Mouse (Mus musculus) ES-E14 (cell line): Measurements from ENCODE around the gene Ephx4. TPM values are rescaled to one million over a fixed set of nuclear protein-coding genes. Genes with fewer than 3 reads are reported as not detected.

ENCODE experiments used
- DNase-seq: peaks from one replicate; pipeline ENCODE4 v3.0.0-alpha.2; 2013; ENCODE audit warnings: low read depth, low spot score
- H3K27ac ChIP-seq: 2 replicates; pipeline ENCODE4 v1.5.1; 2012; ENCODE audit warnings: low read depth, mild to moderate bottlenecking, low read length, moderate library complexity, mixed read lengths; ENCODE audit not compliant: poor library complexity, insufficient read depth, severe bottlenecking
- H3K36me3 ChIP-seq: 2 replicates; pipeline ENCODE4 v1.6.1; 2012; ENCODE audit warnings: mild to moderate bottlenecking, low read length, moderate library complexity, mixed read lengths; ENCODE audit not compliant: control insufficient read depth, poor library complexity, insufficient read depth, severe bottlenecking
- H3K4me1 ChIP-seq, 2 experiments: fragments of 150-350 bp in 1 of 2; sonication (generic) in 1 of 2; 2 replicates each; pipeline ENCODE4 v1.6.1; 2012; ENCODE audit warnings: low read length in 2 of 2, mild to moderate bottlenecking in 1 of 2, mixed read lengths in 1 of 2; ENCODE audit not compliant: control insufficient read depth in 2 of 2, insufficient read depth in 2 of 2, poor library complexity in 1 of 2
- H3K4me3 ChIP-seq, 2 experiments: fragments of 150-350 bp in 1 of 2; sonication (generic) in 1 of 2; 2 replicates each; pipeline ENCODE4 v1.5.1; 2012; ENCODE audit warnings: low read length in 2 of 2, low read depth in 1 of 2, mild to moderate bottlenecking in 1 of 2, mixed read lengths in 1 of 2; ENCODE audit not compliant: insufficient read depth in 1 of 2, poor library complexity in 1 of 2, severe bottlenecking in 1 of 2
- H3K9ac ChIP-seq: 2 replicates; pipeline ENCODE4 v1.6.1; 2012; ENCODE audit warnings: low read depth, mild to moderate bottlenecking, low read length, mixed read lengths; ENCODE audit not compliant: poor library complexity, insufficient read depth, severe bottlenecking
- H3K9me3 ChIP-seq: fragments of 150-350 bp; sonication (generic); 2 replicates; pipeline ENCODE4 v1.6.1; 2012; ENCODE audit warnings: low read depth, mild to moderate bottlenecking, low read length; ENCODE audit not compliant: control insufficient read depth, insufficient read depth
- CHD2 ChIP-seq: IDR thresholded peaks from 2 replicates; pipeline ENCODE4 v1.6.1; 2014; ENCODE audit warnings: mild to moderate bottlenecking, low read depth, low read length, inconsistent platforms
- HCFC1 ChIP-seq: IDR thresholded peaks from 2 replicates; pipeline ENCODE4 v1.6.1; 2012; ENCODE audit warnings: low read length, inconsistent platforms, borderline replicate concordance; ENCODE audit not compliant: insufficient read depth
- MAFK ChIP-seq: IDR thresholded peaks from 2 replicates; pipeline ENCODE4 v1.6.1; 2014; ENCODE audit warnings: mild to moderate bottlenecking, low read depth, low read length, inconsistent platforms; ENCODE audit not compliant: insufficient read depth
- ZC3H11A ChIP-seq: IDR thresholded peaks from 2 replicates; pipeline ENCODE4 v1.6.1; 2012; ENCODE audit warnings: low read depth, mild to moderate bottlenecking, inconsistent platforms, low read length, borderline replicate concordance
- ZNF384 ChIP-seq: IDR thresholded peaks from 2 replicates; pipeline ENCODE4 v1.6.1; 2012; ENCODE audit warnings: low read depth, low read length, inconsistent platforms
- in situ Hi-C, 2 experiments: fragments of 600-800 bp; cut with MboI; formaldehyde crosslinking; loops; one replicate each; pipeline ENCODE4 v1.15.1; 2025; ENCODE audit warnings: low sequenced_read_pairs in 2 of 2, inconsistent platforms in 1 of 2; ENCODE audit not compliant: unreplicated experiment in 2 of 2
- total RNA-seq: library from RNA; depleted of rRNA; stranded (reverse); fragments of 300-350 nt; gene quantifications from 2 replicates; pipeline ENCODE4 v1.2.3, GENCODE M21; 2012

Ephx4 gene
- total RNA-seq, 1 experiment: 1.1 TPM

- peaks cover 0 to 2% of the 10 kb centered on the region in 2 experiments; a peak in 1 of 4 replicates for H3K4me1 ChIP-seq
- in situ Hi-C loops: no loop called here
- no peak overlapping the region for H3K9ac ChIP-seq
- no peak for DNase-seq
- no peaks in the 10 kb centered on the region for H3K9me3 ChIP-seq
- no peak overlapping the region for H3K27ac ChIP-seq
- no peaks in the 10 kb centered on the region for H3K36me3 ChIP-seq
- TF ChIP-seq HCFC1 (no peak), ZC3H11A (no peak), ZNF384 (no peak), MAFK (no peak), CHD2 (no peak)
- H3K4me3 ChIP-seq: no peak overlapping the region
These were observed 2.8 kb downstream of the Ephx4 start for GRCm38 (mm10) chr5:107405361-107405760.

GRCm38 (mm10) chr5:107410305-107410704 lies 7.8 kb downstream of the Ephx4 start:
- Histone ChIP-seq H3K9ac (no peak overlapping the region), H3K4me1 (no peaks in the 10 kb centered on the region), H3K9me3 (no peaks in the 10 kb centered on the region), H3K27ac (no peak overlapping the region), H3K4me3 (no peak overlapping the region), H3K36me3 (no peaks in the 10 kb centered on the region)
- no peak for DNase-seq
- no peak for TF ChIP-seq CHD2
- TF ChIP-seq ZNF384: no peak
- TF ChIP-seq MAFK: no peak
- no peak for TF ChIP-seq HCFC1
- no peak for TF ChIP-seq ZC3H11A
- in situ Hi-C loops: no loop called here

GRCm38 (mm10) chr5:107411326-107411725 lies 8.8 kb downstream of the Ephx4 start:
- Histone ChIP-seq H3K4me1 (no peaks in the 10 kb centered on the region), H3K27ac (no peak overlapping the region), H3K4me3 (no peak overlapping the region), H3K36me3 (no peaks in the 10 kb centered on the region), H3K9ac (no peak overlapping the region), H3K9me3 (no peaks in the 10 kb centered on the region)
- TF ChIP-seq ZC3H11A: no peak
- TF ChIP-seq ZNF384: no peak
- no peak for TF ChIP-seq CHD2
- no peak for TF ChIP-seq MAFK
- TF ChIP-seq HCFC1: no peak
- no peak for DNase-seq
- in situ Hi-C loops: no loop called here

GRCm38 (mm10) chr5:107412285-107412684 lies 9.7 kb downstream of the Ephx4 start:
- in situ Hi-C loops: no loop called here
- H3K27ac ChIP-seq: no peak overlapping the region
- H3K9me3 ChIP-seq: no peaks in the 10 kb centered on the region
- no peak for TF ChIP-seq ZNF384
- TF ChIP-seq ZC3H11A: no peak
- no peak for TF ChIP-seq HCFC1
- no peak for TF ChIP-seq CHD2
- no peak for TF ChIP-seq MAFK
- H3K4me1 ChIP-seq: no peaks in the 10 kb centered on the region
- no peak overlapping the region for H3K9ac ChIP-seq
- H3K36me3 ChIP-seq: no peaks in the 10 kb centered on the region
- no peak for DNase-seq
- no peak overlapping the region for H3K4me3 ChIP-seq

- in situ Hi-C loops: no loop called here
- Histone ChIP-seq H3K4me1 (no peaks in the 10 kb centered on the region), H3K27ac (no peak overlapping the region), H3K9ac (no peak overlapping the region), H3K36me3 (no peaks in the 10 kb centered on the region), H3K4me3 (no peak overlapping the region), H3K9me3 (no peaks in the 10 kb centered on the region)
- no peak for DNase-seq
- no peak for TF ChIP-seq MAFK
- TF ChIP-seq HCFC1: no peak
- no peak for TF ChIP-seq ZNF384
- no peak for TF ChIP-seq ZC3H11A
- no peak for TF ChIP-seq CHD2
These were observed 12.6 kb downstream of the Ephx4 start for GRCm38 (mm10) chr5:107415098-107415497.
